Mouse (Mus musculus): ENCODE results near the gene Psmb11. TPM values are rescaled to one million over a fixed set of nuclear protein-coding genes. Genes with fewer than 3 reads are reported as not detected.
A peak's percentile ranks its signal among the peaks of the same experiment; 100 is the strongest.

Psmb11 gene
- polyA plus RNA-seq (2016; fragmentation: Nextera tagmentation; extraction: Ambion mirVana): not detected in 2 replicates

DNA sequence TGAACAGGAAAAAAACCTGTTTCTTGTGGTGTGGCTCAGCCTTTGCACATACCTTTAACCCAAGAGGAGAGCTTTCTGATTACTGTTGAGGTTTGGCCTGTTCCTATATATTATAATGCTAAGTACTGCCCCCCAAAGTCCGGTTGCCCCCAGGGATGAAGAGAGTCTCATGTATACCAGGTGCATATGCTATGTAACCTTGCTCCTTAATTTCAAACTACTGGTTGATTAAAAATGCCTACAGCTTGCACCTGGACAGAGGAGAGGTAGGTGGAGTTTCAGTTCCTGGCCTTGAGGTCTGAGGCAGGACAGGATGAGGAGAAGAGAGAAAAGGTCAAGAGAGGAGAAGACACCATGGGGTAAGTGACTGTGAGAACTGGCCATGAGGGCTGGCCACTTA is at the start of gene Psmb11:
Gene Psmb11, plus strand, starts transcription at position 301 of the 400 bp plus-strand sequence.
- WGBS: 88% methylated on average over 1 of the region's 1 CpGs
- H3K27me3 ChIP-seq (replicated peaks): no peaks in the 10 kb centered on the region
- H3K36me3 ChIP-seq: peaks cover 5% of the 10 kb centered on the region
- peaks cover 12% of the 10 kb centered on the region for H3K4me1 ChIP-seq (replicated peaks)
- no peak within 1 kb of the TSS for H3K4me2 ChIP-seq
- ATAC-seq (ENCODE audit: insufficient number of reproducible peaks, low FRiP score): no peak
- no peaks in the 10 kb centered on the region for H3K9me3 ChIP-seq (replicated peaks)
- H3K4me3 ChIP-seq: no peak within 1 kb of the TSS
- no peak within 1 kb of the TSS for H3K9ac ChIP-seq
- no peak within 1 kb of the TSS for H3K27ac ChIP-seq (ENCODE audit: poor library complexity, severe bottlenecking)

DNA sequence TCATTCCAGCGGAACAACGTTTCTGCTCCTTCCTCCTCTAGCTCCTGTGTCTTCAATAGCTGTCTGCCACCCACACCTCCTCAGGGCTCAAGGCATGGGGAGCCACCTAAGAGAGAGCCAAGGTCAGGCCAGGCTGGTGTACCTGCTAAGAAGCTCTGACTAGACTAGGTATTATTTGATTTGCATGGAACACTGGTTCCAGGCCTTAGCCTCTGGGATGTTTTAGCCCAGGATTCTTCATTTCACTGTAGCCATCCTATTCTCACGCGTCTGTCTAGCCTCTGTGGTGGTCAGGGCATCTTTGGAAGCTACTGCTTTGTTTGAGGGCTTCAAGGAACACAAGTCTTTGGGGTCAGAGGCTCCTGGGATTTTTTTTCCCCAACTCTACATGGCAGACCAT is 49.1 kb upstream of the Psmb11 start:
- H3K4me3 ChIP-seq: peak overlapping the region; percentile 91; the same call in 1 of the 2 replicates
- 53% methylated on average over 4 of the region's 4 CpGs for WGBS
- H3K9ac ChIP-seq: peak overlapping the region; percentile 98
- no peaks in the 10 kb centered on the region for H3K9me3 ChIP-seq (replicated peaks)
- H3K4me2 ChIP-seq: peak overlapping the region; percentile 91
- peaks cover 67% of the 10 kb centered on the region for H3K4me1 ChIP-seq (replicated peaks)
- peaks cover 52% of the 10 kb centered on the region for H3K36me3 ChIP-seq
- H3K27ac ChIP-seq (ENCODE audit: poor library complexity, severe bottlenecking): peak overlapping the region; percentile 94
- H3K27me3 ChIP-seq (replicated peaks): no peaks in the 10 kb centered on the region
- ATAC-seq (ENCODE audit: insufficient number of reproducible peaks, low FRiP score): no peak

DNA sequence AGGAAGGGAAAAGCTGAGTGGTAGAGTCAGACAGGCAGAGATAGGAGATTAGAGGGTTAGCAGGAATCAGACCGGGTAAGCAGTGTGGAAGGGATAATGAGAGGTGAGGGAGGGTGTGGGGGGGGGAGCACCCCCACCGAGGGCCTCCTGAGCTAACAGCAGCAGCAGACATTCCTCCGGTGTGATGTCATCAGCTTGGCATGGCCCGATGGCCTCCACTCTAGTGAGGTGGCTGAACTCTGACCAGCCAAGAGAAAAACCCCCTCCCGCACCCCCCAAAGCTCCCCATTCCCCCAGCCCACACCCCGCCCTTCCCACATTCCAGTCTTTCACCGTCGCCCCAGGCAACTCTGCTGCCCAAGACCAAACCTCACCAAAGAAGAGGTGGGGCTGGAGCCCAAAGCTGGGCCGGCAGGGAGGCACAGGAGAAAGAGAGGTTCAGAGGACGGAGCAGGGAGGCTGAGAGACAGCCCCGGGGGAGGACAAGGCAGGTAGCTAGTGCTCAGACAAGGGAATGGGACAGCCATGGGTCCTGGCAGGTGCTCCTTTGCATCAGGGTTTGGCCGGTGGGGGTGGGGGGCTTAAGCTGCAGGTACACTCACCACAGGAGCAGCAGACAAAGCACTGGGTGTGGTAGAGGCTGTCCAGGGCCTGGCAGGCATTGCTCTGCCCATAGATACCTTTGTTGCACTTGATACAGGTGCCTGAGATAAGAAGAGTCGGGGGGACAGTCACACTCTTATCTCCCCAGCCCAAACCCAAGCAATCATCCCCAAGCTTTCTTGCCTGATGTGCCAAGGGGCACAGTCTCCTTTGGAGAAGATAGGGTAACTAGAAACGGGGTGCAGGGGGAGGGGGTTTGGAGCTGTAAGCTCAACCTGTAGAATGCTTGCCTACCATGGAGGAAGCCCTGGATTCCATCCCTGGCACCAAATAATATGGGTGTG is 48.2 kb upstream of the Psmb11 start:
- peaks cover 67% of the 10 kb centered on the region for H3K4me1 ChIP-seq (replicated peaks)

DNA sequence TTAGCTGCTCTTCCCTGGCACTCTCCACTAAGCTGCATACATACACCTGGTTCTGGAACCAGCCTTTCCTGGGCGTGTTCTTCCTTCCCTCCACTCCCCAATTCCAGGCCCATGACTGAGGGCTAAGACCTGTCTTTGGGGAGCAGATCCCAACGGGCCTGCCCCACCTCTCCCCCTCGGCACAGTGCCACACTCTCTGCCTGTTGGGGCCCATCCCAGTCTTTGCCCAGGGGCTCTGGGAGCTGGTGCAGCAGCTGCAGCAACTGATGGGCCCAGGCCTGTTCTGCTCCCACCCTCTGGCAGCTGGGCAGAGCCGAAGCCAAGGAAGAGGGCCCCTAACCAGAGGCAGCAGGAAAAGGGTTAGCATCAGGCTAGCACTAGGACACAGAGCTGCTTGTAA is 47.0 kb upstream of the Psmb11 start:
- Histone ChIP-seq H3K27ac (ENCODE audit: poor library complexity, severe bottlenecking) (peak overlapping the region; percentile 94), H3K9ac (peak overlapping the region; percentile 98), H3K4me3 (peak overlapping the region; percentile 91), H3K4me2 (peak overlapping the region; percentile 91), H3K27me3 (replicated peaks) (no peaks in the 10 kb centered on the region), H3K4me1 (replicated peaks) (peaks cover 65% of the 10 kb centered on the region), H3K9me3 (replicated peaks) (no peaks in the 10 kb centered on the region), H3K36me3 (peaks cover 32% of the 10 kb centered on the region)
- 15% methylated on average over 4 of the region's 4 CpGs for WGBS
- ATAC-seq (ENCODE audit: insufficient number of reproducible peaks, low FRiP score): no peak

More for the DNA sequence above, 48.2 kb upstream of the Psmb11 start:
- ATAC-seq (ENCODE audit: insufficient number of reproducible peaks, low FRiP score): peak; percentile 74
- H3K36me3 ChIP-seq: peaks cover 43% of the 10 kb centered on the region
- H3K9ac ChIP-seq: peak overlapping the region; percentile 98
- no peaks in the 10 kb centered on the region for H3K9me3 ChIP-seq (replicated peaks)
- peak overlapping the region; percentile 91 for H3K4me2 ChIP-seq
- no peaks in the 10 kb centered on the region for H3K27me3 ChIP-seq (replicated peaks)
- peak overlapping the region; percentile 91 for H3K4me3 ChIP-seq
- 7% methylated on average over 11 of the region's 14 CpGs for WGBS
- peak overlapping the region; percentile 94 for H3K27ac ChIP-seq (ENCODE audit: poor library complexity, severe bottlenecking)

DNA sequence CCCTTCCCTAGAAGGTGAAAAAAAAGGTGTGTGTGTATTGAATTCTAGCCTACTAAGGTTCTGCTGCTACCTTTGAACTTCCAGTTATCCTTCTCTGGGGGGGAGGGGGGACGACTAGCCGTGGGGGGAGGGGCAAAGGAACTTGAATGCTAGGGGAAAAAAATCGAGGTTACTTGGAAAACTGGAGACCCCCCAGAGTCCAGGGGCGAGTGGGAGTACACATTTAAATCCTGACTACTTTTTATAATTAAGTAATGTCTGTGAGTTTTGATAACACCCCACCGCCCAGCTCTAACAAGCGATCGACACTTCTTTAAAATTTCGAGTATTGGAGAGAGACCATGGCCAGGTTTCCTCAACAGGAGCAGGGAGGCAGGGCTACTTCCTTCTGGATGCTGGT is 46.2 kb upstream of the Psmb11 start:
- Histone ChIP-seq H3K27ac (ENCODE audit: poor library complexity, severe bottlenecking) (peak overlapping the region; percentile 94), H3K9me3 (replicated peaks) (no peaks in the 10 kb centered on the region), H3K27me3 (replicated peaks) (no peaks in the 10 kb centered on the region), H3K4me2 (peak overlapping the region; percentile 91), H3K9ac (peak overlapping the region; percentile 98), H3K4me3 (peak overlapping the region; percentile 91), H3K36me3 (peaks cover 24% of the 10 kb centered on the region), H3K4me1 (replicated peaks) (peaks cover 57% of the 10 kb centered on the region)
- no peak for ATAC-seq (ENCODE audit: insufficient number of reproducible peaks, low FRiP score)
- 4% methylated on average over 8 of the region's 8 CpGs for WGBS

DNA sequence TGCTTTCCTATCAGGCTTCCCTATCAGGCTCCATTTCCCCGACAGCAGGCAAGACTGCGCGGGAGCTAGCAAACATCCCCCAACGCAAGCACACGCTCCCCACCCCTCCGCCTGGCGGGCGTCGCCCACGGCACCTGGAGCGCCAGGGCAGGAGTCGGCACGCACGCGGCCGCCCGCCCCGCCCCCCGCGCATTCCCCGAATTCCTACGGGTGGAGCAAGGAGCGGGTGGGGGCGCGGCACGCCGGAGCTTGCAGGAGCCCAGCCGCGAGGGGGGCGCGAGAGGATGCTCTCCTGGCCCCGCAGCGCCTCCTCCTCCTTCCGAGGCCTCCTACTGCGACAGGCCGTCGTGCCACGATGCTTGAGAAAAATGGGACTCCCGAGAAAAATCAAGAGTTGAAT is 45.6 kb upstream of the Psmb11 start:
- Histone ChIP-seq H3K36me3 (peaks cover 20% of the 10 kb centered on the region), H3K27ac (ENCODE audit: poor library complexity, severe bottlenecking) (peak overlapping the region; percentile 94), H3K9me3 (replicated peaks) (no peaks in the 10 kb centered on the region), H3K27me3 (replicated peaks) (no peaks in the 10 kb centered on the region), H3K4me3 (peak overlapping the region; percentile 91), H3K4me2 (peak overlapping the region; percentile 91), H3K9ac (peak overlapping the region; percentile 98), H3K4me1 (replicated peaks) (peaks cover 52% of the 10 kb centered on the region)
- ATAC-seq (ENCODE audit: insufficient number of reproducible peaks, low FRiP score): peak; percentile 29
- WGBS: under 1% methylated on average over 37 of the region's 39 CpGs

DNA sequence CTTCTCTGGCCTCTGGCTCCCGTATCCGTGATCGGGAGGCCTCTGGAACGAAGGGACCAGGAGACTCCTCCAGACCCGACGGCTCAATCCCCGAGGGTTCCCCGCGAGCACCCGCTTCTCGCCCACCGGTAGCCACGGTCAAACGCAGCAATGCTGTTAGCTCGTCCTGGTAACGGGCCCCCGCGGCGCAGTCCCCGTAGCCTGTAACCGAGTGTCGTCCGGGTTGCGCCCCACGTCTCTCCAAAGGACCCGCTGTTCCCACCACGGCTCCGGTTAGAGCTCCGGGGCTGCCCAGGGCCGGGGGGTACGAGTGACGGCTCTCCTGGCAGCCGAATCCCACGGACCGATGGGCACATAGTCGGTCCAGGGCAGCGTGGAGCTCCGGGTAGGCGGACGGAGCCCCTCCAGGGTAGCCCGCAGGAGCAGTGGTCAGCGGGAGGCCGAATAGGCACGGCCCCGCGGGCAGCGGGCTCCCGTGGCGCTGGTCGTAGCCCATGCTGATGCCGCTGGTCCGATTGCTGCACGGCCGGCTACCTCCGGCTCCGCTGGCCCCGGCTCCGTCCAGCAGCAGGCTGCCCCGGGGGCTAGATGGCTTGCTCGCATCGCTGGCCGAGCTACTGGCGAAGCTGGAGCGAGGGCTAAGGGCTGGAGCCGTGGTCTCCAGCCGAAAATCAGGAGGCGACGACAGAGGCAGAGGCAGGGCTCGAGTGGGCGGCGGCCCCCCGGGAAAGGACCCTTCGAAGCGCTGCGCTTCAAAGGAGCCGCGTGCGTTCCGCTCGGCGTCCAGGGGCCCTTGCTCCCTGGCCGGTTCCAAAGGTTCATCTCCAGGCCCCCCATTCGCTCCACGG is 44.8 kb upstream of the Psmb11 start:
- Histone ChIP-seq H3K9me3 (replicated peaks) (no peaks in the 10 kb centered on the region), H3K4me3 (peak overlapping the region; percentile 91), H3K36me3 (peaks cover 11% of the 10 kb centered on the region), H3K4me2 (peak overlapping the region; percentile 91), H3K27me3 (replicated peaks) (no peaks in the 10 kb centered on the region), H3K27ac (ENCODE audit: poor library complexity, severe bottlenecking) (peak overlapping the region; percentile 94), H3K4me1 (replicated peaks) (peaks cover 45% of the 10 kb centered on the region), H3K9ac (peak overlapping the region; percentile 98)
- no peak for ATAC-seq (ENCODE audit: insufficient number of reproducible peaks, low FRiP score)
- WGBS: under 1% methylated on average over 84 of the region's 84 CpGs

DNA sequence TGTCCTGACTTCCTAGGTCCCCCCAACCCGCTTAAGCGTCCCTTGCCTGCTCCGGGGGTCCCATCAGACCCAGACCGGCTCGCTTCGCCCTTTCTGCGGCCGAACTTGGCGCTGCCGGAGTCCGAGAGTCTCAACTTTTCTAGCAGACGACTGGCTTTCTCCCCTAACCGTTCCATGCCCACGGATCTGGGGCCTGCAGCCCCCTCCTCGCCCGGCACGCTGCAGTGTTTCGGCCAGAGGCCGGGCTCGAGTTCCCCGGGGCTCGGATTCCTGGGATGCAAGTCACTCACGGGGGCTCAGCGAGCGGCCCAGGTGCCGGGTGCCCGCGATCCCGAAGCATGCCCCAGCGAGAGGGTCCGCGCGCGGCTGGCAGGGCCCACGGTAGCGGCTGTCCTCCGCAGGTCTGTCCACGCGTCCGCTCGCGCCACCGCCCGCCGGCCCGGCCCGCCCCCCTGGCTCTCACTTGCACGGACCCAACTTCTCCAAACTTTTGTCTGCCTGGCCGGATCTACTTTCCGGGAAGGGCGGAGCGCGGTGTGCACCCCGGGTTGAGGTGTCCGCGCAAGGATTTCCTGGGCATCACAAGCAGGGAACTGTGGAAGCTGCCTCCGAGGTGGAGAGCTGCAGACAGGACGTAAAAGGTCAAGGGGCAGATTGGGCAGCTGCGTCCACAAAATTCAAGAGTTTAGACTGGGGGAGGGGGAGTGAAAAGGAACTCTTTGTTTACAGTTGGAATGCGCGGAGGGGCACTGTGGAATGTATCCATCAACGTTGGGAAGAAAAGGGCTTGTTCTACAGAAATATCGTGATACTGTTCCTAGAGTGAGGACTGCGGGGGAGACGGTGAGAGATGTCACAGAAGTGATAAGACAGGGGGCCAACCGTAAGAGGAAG is 43.9 kb upstream of the Psmb11 start, which contains the start of gene Ajuba:
Gene Ajuba, minus strand, starts transcription at position 470 of the 894 bp plus-strand sequence.
- peaks cover 36% of the 10 kb centered on the region for H3K4me1 ChIP-seq (replicated peaks)
- WGBS: under 1% methylated on average over 66 of the region's 66 CpGs

DNA sequence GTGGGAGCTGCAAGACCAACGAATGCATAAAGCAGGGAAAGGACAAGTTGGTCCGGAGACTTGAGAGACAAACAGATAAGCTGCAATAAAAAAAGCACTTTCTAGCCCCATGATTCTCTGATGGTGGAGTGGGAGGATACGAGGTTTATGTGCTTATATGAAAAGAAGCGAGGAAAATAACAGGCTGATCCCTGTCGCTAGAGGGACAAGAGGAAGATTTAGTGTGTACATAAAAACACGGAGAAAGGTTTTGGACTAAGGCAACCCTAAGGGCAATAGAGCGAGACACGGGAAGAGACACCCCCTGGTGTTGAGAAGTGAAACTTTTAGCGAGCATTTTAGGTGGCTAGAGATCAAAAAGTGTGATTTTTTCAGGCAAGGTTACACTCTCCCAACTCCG is 43.2 kb upstream of the Psmb11 start:
- H3K36me3 ChIP-seq: peaks cover 15% of the 10 kb centered on the region; the same call in 1 of the 2 replicates
- H3K27me3 ChIP-seq (replicated peaks): no peaks in the 10 kb centered on the region
- WGBS: under 1% methylated on average over 10 of the region's 10 CpGs
- H3K9me3 ChIP-seq (replicated peaks): no peaks in the 10 kb centered on the region
- peak overlapping the region; percentile 91 for H3K4me3 ChIP-seq
- ATAC-seq (ENCODE audit: insufficient number of reproducible peaks, low FRiP score): 0 out of 2 replicates have a peak, but pooled peaks have one; percentile 13
- peak overlapping the region; percentile 98 for H3K9ac ChIP-seq
- H3K4me2 ChIP-seq: peak overlapping the region; percentile 91
- peaks cover 29% of the 10 kb centered on the region for H3K4me1 ChIP-seq (replicated peaks)
- H3K27ac ChIP-seq (ENCODE audit: poor library complexity, severe bottlenecking): peak overlapping the region; percentile 94

More for the DNA sequence above, 43.9 kb upstream of the Psmb11 start, which contains the start of gene Ajuba:
- H3K36me3 ChIP-seq: peaks cover 8% of the 10 kb centered on the region; the same call in 1 of the 2 replicates
- H3K9me3 ChIP-seq (replicated peaks): no peaks in the 10 kb centered on the region
- no peaks in the 10 kb centered on the region for H3K27me3 ChIP-seq (replicated peaks)
- H3K4me3 ChIP-seq: peak within 1 kb of the TSS; percentile 91
- ATAC-seq (ENCODE audit: insufficient number of reproducible peaks, low FRiP score): peak; percentile 62
- peak within 1 kb of the TSS; percentile 98 for H3K9ac ChIP-seq
- peak within 1 kb of the TSS; percentile 94 for H3K27ac ChIP-seq (ENCODE audit: poor library complexity, severe bottlenecking)
- peak within 1 kb of the TSS; percentile 91 for H3K4me2 ChIP-seq

DNA sequence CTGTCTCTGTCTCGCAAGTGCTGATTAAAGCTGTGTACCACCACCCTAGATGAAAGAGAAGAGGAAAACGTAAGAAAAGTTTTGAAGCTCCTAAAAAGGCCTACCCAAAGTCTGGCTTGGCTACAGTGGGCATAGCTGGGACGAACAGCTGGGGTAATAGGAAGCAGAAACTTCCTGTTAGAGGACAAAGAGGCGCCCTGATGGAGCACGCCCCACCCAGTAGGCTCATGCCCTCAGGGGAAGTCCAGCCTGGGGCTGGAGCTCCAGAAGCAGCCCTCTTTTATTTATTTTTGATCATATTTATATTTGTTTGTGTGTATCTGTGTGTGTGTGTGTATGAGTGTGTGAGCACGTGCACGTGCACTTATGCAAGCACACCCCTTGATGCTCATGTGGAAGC is 41.6 kb upstream of the Psmb11 start:
- H3K4me2 ChIP-seq: no peak overlapping the region
- WGBS: 69% methylated on average over 7 of the region's 7 CpGs
- H3K4me1 ChIP-seq (replicated peaks): peaks cover 13% of the 10 kb centered on the region
- H3K27me3 ChIP-seq (replicated peaks): no peaks in the 10 kb centered on the region
- no peaks in the 10 kb centered on the region for H3K9me3 ChIP-seq (replicated peaks)
- H3K36me3 ChIP-seq: peaks cover 15% of the 10 kb centered on the region
- no peak overlapping the region for H3K9ac ChIP-seq
- H3K27ac ChIP-seq (ENCODE audit: poor library complexity, severe bottlenecking): no peak overlapping the region
- H3K4me3 ChIP-seq: no peak overlapping the region
- ATAC-seq (ENCODE audit: insufficient number of reproducible peaks, low FRiP score): no peak

Data from heart, embryonic 12.5 days (tissue).